Mouse (Mus musculus) kidney, adult 2 months (tissue): Measurements from ENCODE around the gene Fbxl3.

Experiments
- CTCF ChIP-seq: fragments of 200-500 bp; conservative IDR thresholded peaks from 2 replicates; pipeline ENCODE4 v1.5.1; 2011; ENCODE audit warnings: low read depth, mild to moderate bottlenecking, control low read depth, low read length, moderate library complexity, mixed read lengths; ENCODE audit not compliant: insufficient read depth, insufficient read length
- POLR2A ChIP-seq: fragments of 200-500 bp; IDR thresholded peaks from one replicate; pipeline ENCODE4 v1.6.1; 2011; ENCODE audit warnings: low read depth, low read length, control low read depth

DNA sequence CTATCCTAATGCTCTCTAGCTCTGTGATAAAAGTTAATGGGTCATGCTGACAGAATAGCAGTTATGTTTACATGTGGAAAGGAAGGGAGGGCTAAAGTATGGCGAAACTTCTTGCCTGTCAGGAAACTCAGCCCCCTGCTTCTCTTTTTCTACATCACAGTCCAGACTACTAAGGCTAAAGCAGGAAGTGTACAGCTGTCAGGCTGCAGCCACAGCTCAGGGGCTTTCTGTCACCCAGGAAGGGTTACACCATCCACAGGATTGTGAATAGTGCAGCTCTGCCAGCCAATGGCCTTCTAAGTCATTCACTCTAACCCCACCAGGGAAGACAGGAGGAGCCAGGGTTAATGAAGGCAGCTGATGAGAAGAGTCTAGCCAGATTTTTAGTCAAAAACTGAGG is 40.4 kb downstream of the Fbxl3 start:
- TF ChIP-seq CTCF (no peak), POLR2A (no peak)
